Mouse (Mus musculus): Measurements from ENCODE around the gene Gtpbp4.
"Not testable (repeated sequence)": the region's sequence is repeated elsewhere in the genome, so short reads cannot be mapped to it uniquely, and the experiment has no call there.

Gtpbp4 gene

GRCm38 (mm10) chr13:8995990-8996786, at the start of gene Gtpbp4:
Gene Gtpbp4, minus strand, starts transcription at chr13:8996083.
- peak; percentile 97 for DNase-seq (ENCODE audit: low read depth)

- DNase-seq (ENCODE audit: low read depth), result no peak
Measured at GRCm38 (mm10) chr13:9044731-9045130, 48.8 kb upstream of the Gtpbp4 start.

DNA sequence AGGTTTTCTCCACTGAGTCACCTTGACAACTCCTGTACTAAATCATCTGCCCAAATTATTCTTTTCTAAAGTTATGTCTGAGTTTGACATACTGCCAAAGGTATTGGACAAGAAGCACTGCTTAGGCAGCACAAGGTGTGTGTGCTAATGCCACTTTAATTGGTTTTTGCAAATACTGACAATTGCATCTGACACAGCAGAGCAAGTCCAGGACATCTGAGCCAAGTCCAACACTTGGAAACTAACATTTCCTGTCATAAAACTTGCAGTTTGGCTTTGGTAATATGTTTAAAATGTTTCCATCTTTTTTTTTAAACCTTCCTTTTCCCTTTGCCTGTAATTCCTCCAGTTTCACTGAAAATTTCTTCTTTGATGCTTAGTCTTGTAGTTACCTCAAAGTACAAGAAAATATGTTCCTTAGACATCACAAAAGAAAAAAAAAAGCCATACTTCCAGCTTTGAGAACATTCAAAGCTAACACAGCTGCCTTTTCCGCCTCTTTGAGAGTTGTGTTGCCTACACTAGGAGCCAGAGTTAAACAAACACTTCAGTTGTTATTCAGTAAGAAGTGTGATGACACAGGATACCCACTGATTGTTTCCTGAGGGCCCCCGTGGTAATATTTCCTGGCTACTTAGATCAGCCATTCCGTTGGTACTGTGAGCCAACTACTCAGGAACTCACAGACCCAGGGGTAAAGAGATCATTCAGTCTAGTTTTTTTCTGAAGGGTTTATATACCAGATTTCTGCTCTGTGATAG, 47.6 kb upstream of the Gtpbp4 start:
- DNase-seq (ENCODE audit: low read depth), result no peak

DNA sequence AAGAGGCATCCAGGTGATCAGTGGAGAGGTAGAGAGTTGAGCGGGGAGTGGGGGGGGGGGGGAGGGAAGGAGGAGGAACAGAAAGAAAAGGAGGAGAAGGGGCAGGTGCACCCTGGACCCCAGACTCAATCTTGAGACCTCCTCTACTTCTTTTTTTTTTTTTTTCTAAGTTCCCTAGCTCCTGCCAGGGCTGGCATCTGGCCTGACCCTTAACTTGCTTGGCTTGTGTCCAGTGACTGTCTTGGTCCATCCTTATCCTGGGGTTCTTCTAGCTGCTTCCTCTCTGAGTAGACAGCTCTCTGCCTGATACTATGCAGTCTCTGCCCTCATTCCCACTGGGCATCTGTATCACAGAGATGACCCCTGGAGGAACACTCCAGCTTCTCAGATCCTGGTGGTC, 44.7 kb upstream of the Gtpbp4 start:
- DNase-seq (ENCODE audit: low read depth), result no peak

GRCm38 (mm10) chr13:9031996-9032661, 36.2 kb upstream of the Gtpbp4 start:
- DNase-seq (ENCODE audit: low read depth), result no peak

GRCm38 (mm10) chr13:9030364-9030763, 34.5 kb upstream of the Gtpbp4 start:
- DNase-seq (ENCODE audit: low read depth), result no peak

DNA sequence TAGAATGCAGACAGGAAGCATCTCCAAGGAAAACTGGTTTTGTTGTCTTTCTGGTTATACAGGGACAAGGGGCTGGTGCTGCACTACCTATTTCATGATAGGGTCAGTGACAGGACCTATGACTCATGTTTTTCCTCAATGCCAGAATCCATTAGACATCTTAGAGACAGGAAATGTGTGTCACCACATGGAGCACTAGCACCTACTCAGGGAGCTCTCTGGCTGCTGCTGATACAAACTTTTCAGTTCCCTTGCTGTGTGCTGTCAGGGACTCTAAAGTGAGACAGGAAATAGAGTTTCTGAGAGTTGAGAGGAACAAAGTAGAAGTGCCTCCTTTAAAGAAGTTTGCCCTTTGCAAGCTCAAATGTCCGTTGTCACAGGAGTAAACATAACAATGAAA, 31.4 kb upstream of the Gtpbp4 start:
- DNase-seq (ENCODE audit: low read depth), result no peak

- no peak for DNase-seq (ENCODE audit: low read depth)
Measured at GRCm38 (mm10) chr13:9022623-9023022, 26.7 kb upstream of the Gtpbp4 start.

DNA sequence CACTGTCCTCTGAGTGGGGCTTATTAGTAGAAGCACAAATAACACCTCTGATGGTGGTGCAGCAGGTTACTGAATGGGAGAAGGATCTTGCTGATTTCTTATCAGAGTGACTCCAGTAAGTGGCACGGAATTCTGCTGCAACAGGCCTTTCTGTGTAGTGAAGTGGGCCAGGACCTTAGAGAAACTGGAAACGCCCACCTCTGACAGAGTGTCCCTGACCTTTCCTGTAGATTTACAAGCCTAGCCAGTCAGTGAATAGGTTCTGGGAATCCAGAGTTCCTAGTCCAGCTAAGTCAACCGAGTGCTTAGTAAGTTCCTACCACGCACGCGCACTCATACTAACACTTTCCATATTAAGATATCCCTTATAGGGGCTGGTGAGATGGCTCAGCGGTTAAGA, 25.7 kb upstream of the Gtpbp4 start:
- DNase-seq (ENCODE audit: low read depth), result no peak

- DNase-seq (ENCODE audit: low read depth), result no peak
Measured at GRCm38 (mm10) chr13:9019713-9020112, 23.8 kb upstream of the Gtpbp4 start.

DNA sequence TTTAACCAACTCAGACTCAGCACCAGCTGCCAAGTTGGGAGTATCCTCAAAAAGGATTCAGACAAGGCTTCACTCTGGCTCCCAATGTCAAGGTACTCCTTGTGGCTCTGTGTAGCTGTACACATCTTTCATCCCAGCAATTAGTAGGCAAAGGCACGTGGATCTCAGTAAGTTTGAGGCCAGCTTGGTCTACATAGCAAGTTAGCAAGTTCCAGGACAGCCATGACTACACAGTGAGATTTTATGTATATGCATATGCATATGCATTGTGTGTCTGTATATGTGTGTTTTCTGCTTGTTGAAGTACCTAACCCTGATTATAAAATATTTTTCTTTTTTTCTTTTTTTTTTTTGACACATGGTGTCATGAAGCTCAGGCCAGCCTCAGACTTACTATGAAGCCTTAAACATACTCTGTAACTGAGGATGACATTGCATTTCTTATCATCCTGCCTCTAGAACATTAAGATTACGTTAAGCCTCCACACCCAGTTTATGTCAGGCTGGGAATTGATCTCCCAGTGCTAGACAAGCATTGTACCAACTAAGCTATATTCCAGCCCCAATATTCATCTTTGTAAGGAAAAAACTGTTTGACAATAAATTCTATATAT, 23.2 kb upstream of the Gtpbp4 start:
- no peak for DNase-seq (ENCODE audit: low read depth)

GRCm38 (mm10) chr13:9017190-9017589, 21.3 kb upstream of the Gtpbp4 start:
- peak; percentile 19 for DNase-seq (ENCODE audit: low read depth)

GRCm38 (mm10) chr13:9014431-9014830, 18.5 kb upstream of the Gtpbp4 start:
- DNase-seq (ENCODE audit: low read depth), result peak; percentile 74

- DNase-seq (ENCODE audit: low read depth), result no peak
Measured at GRCm38 (mm10) chr13:9013483-9013882, 17.6 kb upstream of the Gtpbp4 start.

DNA sequence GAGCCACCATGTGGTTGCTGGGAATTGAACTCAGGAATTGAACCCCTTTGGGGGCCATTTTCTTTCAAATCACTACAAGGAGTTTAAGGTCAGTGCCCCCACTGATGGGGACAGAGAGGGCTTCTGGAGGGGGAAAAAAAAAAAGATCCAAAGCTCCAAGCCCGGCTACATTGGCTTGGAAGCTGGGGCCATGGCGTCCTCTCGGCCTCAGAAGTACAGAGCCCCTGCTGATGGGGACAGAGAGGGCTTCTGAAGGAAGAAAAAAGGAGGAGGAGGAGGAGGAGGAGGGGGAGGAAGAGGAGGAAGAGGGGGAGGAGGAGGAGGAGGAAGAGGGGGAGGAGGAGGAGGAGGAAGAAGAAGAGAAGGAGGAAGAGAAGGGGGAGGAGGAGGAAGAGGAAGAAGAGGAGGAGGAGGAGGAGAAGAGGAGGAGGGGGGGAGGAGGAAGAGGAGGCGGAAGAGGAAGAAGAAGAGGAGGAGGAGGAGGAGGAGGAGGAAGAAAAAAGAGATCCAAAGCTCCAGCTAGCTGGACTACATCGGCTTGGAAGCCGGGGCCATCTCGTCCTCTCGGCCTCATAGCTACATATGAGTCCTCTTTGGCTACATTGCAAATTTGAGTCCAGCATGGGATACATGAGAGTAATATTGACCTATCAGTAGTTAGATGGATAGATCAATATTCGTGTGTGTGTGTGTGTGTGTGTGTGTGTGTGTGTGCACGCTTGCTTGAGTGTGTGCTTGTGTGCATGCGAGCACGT, 15.9 kb upstream of the Gtpbp4 start:
- peak; percentile 95 for DNase-seq (ENCODE audit: low read depth)

DNA sequence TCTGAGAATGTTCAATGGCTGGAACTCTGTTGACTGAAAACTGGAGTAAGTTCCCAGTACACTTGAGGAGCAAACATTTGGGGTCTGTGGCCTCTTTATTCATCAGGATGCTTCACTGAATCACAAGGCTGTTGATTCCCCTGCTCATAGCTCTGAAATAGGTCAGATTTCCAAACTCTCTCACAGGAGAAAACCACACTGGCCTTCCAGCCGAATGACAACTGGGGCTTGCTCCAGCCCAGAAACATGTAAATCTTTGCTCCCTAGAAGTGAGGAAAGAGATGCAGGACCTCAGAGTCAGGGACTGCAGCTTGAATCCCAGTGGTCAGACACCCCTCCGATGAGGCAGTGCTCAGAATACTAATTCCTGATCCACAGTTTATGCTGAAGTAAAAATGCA, 7.4 kb upstream of the Gtpbp4 start:
- no peak for DNase-seq (ENCODE audit: low read depth)

DNA sequence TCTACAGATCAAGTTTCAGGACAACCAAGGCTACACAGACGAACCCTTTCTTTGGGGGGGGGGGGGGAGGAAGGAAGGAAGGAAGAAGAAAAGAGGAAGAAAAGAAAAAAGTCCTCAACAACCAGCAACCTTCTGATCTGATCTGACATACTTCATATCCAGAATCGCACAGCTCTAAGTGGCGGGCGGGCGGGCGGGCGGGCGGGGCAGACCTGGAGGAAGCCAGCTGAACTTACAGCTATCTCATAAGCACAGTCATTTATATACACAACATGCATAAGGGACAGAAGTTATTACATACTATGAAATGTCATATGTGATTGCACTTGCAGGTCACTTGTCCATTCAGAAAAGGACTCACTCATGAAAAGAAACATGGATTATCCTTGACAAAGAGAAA, 3.6 kb upstream of the Gtpbp4 start:
- DNase-seq (ENCODE audit: low read depth), result no peak

DNA sequence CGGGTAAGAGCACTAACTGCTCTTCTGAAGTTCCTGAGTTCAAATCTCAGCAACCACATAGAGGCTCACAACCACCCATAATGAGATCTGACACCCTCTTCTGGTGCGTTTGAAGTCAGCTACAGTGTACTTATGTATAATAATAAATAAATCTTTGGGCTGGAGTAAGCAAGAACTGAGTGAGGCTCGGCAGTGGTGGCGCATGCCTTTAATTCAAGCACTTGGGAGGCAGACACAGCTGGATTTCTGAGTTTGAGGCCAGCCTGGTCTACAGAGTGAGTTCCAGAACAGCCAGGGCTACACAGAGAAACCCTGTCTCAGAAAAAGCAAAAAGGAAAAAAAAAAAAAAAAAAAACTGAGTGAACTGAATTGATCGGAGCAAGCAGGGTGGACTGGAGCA, 1.3 kb upstream of the Gtpbp4 start:
- DNase-seq (ENCODE audit: low read depth), result not testable (repeated sequence)

DNA sequence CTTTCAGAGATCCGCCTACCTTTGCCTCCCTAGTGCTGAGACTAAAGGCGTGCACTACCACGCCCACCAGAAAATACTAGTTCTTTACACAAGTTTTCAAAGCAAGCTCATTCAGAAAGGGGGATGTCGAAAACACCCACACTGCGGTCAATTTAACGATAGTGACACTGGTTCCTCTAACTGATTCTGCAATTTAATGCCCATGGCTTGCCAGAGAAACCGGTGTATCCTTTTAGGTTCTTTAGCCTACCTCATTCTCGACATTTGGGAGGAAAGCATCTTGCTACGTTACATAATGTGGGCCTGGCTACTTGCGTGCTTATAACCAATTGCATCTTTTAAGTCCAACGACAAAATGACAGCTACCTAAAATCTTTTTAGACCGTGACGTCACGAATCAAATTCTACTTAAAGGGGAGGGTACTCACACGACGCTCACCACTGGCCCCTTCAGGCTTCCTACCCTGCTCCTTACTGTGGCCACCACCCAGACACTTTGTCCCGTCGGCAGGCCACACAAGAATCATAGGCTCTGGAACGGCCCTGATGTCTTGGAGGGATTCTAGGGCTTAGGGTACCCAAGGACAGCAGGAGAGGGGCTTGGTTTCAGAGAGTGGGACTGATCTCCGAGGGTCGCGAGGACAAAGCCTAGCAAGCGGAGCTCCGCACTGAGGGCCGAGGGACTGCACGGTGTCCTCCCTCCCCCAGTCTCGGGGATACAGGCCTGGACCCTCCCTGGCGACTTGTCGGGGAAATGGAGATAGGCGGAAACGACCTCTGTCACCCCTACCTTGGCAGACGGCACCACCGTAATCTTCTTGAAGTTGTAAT, 509 bp downstream of the Gtpbp4 start:
- peak; percentile 15 for DNase-seq (ENCODE audit: low read depth)

GRCm38 (mm10) chr13:8992231-8992630, 3.7 kb downstream of the Gtpbp4 start:
- DNase-seq (ENCODE audit: low read depth), result no peak

DNA sequence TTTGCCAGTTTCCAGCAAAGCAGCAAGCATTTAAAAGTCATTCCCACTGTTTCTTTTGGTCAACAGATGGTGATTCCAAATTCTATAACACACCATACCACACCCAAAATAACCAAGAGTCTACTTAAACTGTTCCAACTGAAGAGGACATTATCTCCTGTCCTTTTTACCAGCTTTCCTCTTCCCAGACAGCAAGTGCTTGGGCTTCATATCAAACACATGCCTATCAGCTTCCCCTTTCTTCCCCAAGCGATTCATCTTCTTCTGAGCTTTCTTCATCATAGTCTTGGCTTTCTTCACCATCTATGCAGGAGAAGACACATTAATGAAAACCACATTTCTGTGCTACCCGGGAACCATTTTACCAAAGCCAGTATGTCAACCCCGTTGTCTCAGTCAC, 22.9 kb downstream of the Gtpbp4 start:
- DNase-seq (ENCODE audit: low read depth), result no peak
